ENCODE assay signal across 10 mouse cellular contexts in the genomic region with DNA sequence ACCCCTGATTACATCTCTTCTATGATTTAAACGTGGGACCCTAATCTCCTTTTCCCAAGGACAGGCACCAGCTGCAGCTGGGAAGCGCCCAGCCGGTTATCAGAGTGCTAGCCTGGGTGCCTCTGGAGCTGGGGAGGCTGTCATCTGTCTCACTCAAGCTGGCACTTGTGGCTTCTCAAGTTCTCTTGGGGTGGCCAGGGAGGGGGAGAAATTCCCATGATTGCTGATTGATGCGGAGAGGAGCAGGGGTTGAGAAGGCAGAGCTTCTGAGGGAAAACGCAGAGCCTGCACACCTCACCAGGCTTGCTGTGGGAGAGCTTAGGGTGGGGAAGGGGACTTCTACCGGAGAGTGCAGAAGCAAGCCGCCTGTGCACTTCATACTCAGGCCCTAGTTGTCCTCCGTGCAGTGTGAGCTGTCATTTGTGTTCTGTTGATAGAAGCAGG.
DNase-seq lines count a peak whose midpoint lies in the region; ATAC-seq lines count a peak whose summit lies in the region.
"Had no signal": no experiment of that assay in that cellular context is flagged by ENCODE, and none has a peak within 500 bp of the region (broad histone marks: within the 10 kb centered on the region; RNA-seq: fewer than 3 reads in every experiment).

No protein-coding gene starts in this region.

- intact Hi-C loops in heart, postnatal 25 days (cut with DNase I) = no loop called here
- intact Hi-C loops in left cerebral cortex, postnatal 14 days (cut with DNase I) = no loop called here

- peak overlapping the region; percentile 51 for H3K27ac ChIP-seq in heart, embryonic 12.5 days (ENCODE audit: poor library complexity, severe bottlenecking)
- no peak overlapping the region for H3K27ac ChIP-seq in embryonic facial prominence, embryonic 11.5 days (replicated peaks; ENCODE audit: low read depth, low read length)
- no peak overlapping the region for H3K27ac ChIP-seq in intestine, embryonic 14.5 days (ENCODE audit: low read depth)
- H3K27ac ChIP-seq in midbrain, embryonic 13.5 days = no peak overlapping the region

- peak overlapping the region; percentile 71 for H3K4me2 ChIP-seq in heart, embryonic 12.5 days
- H3K4me2 ChIP-seq in embryonic facial prominence, embryonic 11.5 days (ENCODE audit: low read depth, low read length) = peak overlapping the region; percentile 8; the same call in 1 of the 2 replicates
- H3K4me2 ChIP-seq in intestine, embryonic 14.5 days (ENCODE audit: low read length) = peak overlapping the region; percentile 42
- H3K4me2 ChIP-seq in midbrain, embryonic 13.5 days (replicated peaks) = peak overlapping the region; percentile 43

- no peak for DNase-seq in heart, postnatal 25 days (ENCODE audit: low spot score)
- DNase-seq in embryonic facial prominence, embryonic 11.5 days (ENCODE audit: low spot score) = no peak
- peak; percentile 71 for DNase-seq in intestine, embryonic 14.5 days (ENCODE audit: low spot score)
- DNase-seq in left cerebral cortex, postnatal 14 days (ENCODE audit: low spot score in 2 of 2) = no peak
- DNase-seq in left cerebral cortex, adult 8-10 months (ENCODE audit: low spot score in 2 of 2) = no peak
- no peak for DNase-seq in gastrocnemius, adult 8-10 months (ENCODE audit: low spot score in 2 of 2)
- DNase-seq: adrenal gland, postnatal 14 days; gastrocnemius, postnatal 10 days had no signal

- H3K27me3 ChIP-seq in heart, embryonic 12.5 days (replicated peaks) = no peaks in the 10 kb centered on the region
- no peaks in the 10 kb centered on the region for H3K27me3 ChIP-seq in embryonic facial prominence, embryonic 11.5 days (ENCODE audit: control insufficient read depth, insufficient read depth, low read length)
- H3K27me3 ChIP-seq in intestine, embryonic 14.5 days (replicated peaks; ENCODE audit: control insufficient read depth, insufficient read depth, low read length) = peaks cover 5% of the 10 kb centered on the region; the same call in 1 of the 2 replicates
- H3K27me3 ChIP-seq in midbrain, embryonic 13.5 days = peaks cover 18% of the 10 kb centered on the region

- H3K4me1 ChIP-seq in heart, embryonic 12.5 days (replicated peaks) = peaks cover 17% of the 10 kb centered on the region
- H3K4me1 ChIP-seq in embryonic facial prominence, embryonic 11.5 days (ENCODE audit: control insufficient read depth, insufficient read depth, low read length) = no peaks in the 10 kb centered on the region
- H3K4me1 ChIP-seq in intestine, embryonic 14.5 days (replicated peaks; ENCODE audit: control insufficient read depth, insufficient read depth, low read length) = 0 out of 2 replicates have a peak, but pooled peaks cover 7% of the 10 kb centered on the region
- H3K4me1 ChIP-seq in midbrain, embryonic 13.5 days (replicated peaks) = no peaks in the 10 kb centered on the region

- H3K4me3 ChIP-seq in heart, embryonic 12.5 days = peak overlapping the region; percentile 33
- no peak overlapping the region for H3K4me3 ChIP-seq in embryonic facial prominence, embryonic 11.5 days (ENCODE audit: low read depth, low read length)
- 0 out of 2 replicates have a peak overlapping the region, but pooled peaks have one; percentile 15 for H3K4me3 ChIP-seq in intestine, embryonic 14.5 days (ENCODE audit: low read depth, low read length)
- H3K4me3 ChIP-seq in midbrain, embryonic 13.5 days (replicated peaks) = peak overlapping the region; percentile 24

- peaks cover 4% of the 10 kb centered on the region; the same call in 1 of the 2 replicates for H3K9me3 ChIP-seq in heart, embryonic 12.5 days (replicated peaks)
- no peaks in the 10 kb centered on the region for H3K9me3 ChIP-seq in embryonic facial prominence, embryonic 11.5 days (replicated peaks; ENCODE audit: control insufficient read depth, low read length)
- H3K9me3 ChIP-seq in intestine, embryonic 14.5 days (ENCODE audit: control insufficient read depth, low read length) = no peaks in the 10 kb centered on the region
- H3K9me3 ChIP-seq in midbrain, embryonic 13.5 days = no peaks in the 10 kb centered on the region

- ATAC-seq in heart, embryonic 12.5 days (ENCODE audit: insufficient number of reproducible peaks, low FRiP score) = peak; percentile 39; the same call in 1 of the 2 replicates
- ATAC-seq in embryonic facial prominence, embryonic 11.5 days (replicated peaks; ENCODE audit: insufficient number of reproducible peaks, low FRiP score, low TSS enrichment, low read depth) = no peak
- ATAC-seq in intestine, embryonic 14.5 days (replicated peaks; ENCODE audit: low FRiP score, low TSS enrichment, low read depth) = peak; percentile 68
- ATAC-seq in midbrain, embryonic 13.5 days = peak; percentile 50; the same call in 1 of the 2 replicates

- H3K36me3 ChIP-seq in heart, embryonic 12.5 days = no peaks in the 10 kb centered on the region
- H3K36me3 ChIP-seq in embryonic facial prominence, embryonic 11.5 days (replicated peaks; ENCODE audit: control insufficient read depth, insufficient read depth, low read depth, low read length) = no peaks in the 10 kb centered on the region
- no peaks in the 10 kb centered on the region for H3K36me3 ChIP-seq in intestine, embryonic 14.5 days (ENCODE audit: control insufficient read depth, insufficient read depth, low read length)
- H3K36me3 ChIP-seq in midbrain, embryonic 13.5 days = no peaks in the 10 kb centered on the region

- H3K9ac ChIP-seq in heart, embryonic 12.5 days = peak overlapping the region; percentile 47
- H3K9ac ChIP-seq in embryonic facial prominence, embryonic 11.5 days (replicated peaks; ENCODE audit: low read length) = no peak overlapping the region
- peak overlapping the region; percentile 25; the same call in 1 of the 2 replicates for H3K9ac ChIP-seq in intestine, embryonic 14.5 days (ENCODE audit: low read length)
- H3K9ac ChIP-seq in midbrain, embryonic 13.5 days (replicated peaks) = no peak overlapping the region

- 1% methylated on average over 8 of the region's 8 CpGs for WGBS in heart, embryonic 12.5 days
- WGBS in embryonic facial prominence, embryonic 11.5 days = 3% methylated on average over 8 of the region's 8 CpGs
- WGBS in intestine, embryonic 14.5 days = 1% methylated on average over 8 of the region's 8 CpGs
- 2% methylated on average over 8 of the region's 8 CpGs for WGBS in midbrain, embryonic 13.5 days

Comparison
In these comparisons a context has a peak if more than half of its experiments do, and no peak if none do; other contexts are left out.
1. H3K4me2 ChIP-seq: peak in every context shown above with its lines; median percentile 71 in heart, embryonic 12.5 days; 43 in midbrain, embryonic 13.5 days; 42 in intestine, embryonic 14.5 days; 8 in embryonic facial prominence, embryonic 11.5 days.
2. H3K9ac ChIP-seq: peak in heart, embryonic 12.5 days (single experiment) and intestine, embryonic 14.5 days (single experiment); none in embryonic facial prominence, embryonic 11.5 days (single experiment) and midbrain, embryonic 13.5 days (single experiment).